Mouse (Mus musculus): ENCODE results near the gene Aldoc. TPM values are rescaled to one million over a fixed set of nuclear protein-coding genes. Genes with fewer than 3 reads are reported as not detected.

The Aldoc gene
- polyA plus RNA-seq, 1 experiment from 2014 or later = 24.1 TPM

GRCm38 (mm10) chr11:78349441-78350358, 26.9 kb downstream of the Aldoc start:
- H3K4me3 ChIP-seq (ENCODE audit: low read depth, low read length) = no peak overlapping the region
- no peak for ATAC-seq (ENCODE audit: low read depth)
- H3K9me3 ChIP-seq (ENCODE audit: control insufficient read depth, low read length) = no peaks in the 10 kb centered on the region
- H3K27ac ChIP-seq (replicated peaks; ENCODE audit: low read depth, low read length) = no peak overlapping the region
- DNase-seq (ENCODE audit: low spot score) = no peak
- H3K4me2 ChIP-seq (ENCODE audit: low read depth, low read length) = no peak overlapping the region
- peaks cover 17% of the 10 kb centered on the region for H3K4me1 ChIP-seq (ENCODE audit: control insufficient read depth, insufficient read depth, low read length)
- H3K9ac ChIP-seq (ENCODE audit: low read depth, low read length) = no peak overlapping the region
- WGBS = 76% methylated on average over 4 of the region's 4 CpGs
- peaks cover 24% of the 10 kb centered on the region for H3K36me3 ChIP-seq (ENCODE audit: control insufficient read depth, insufficient read depth, low read length)
- H3K27me3 ChIP-seq (replicated peaks; ENCODE audit: control insufficient read depth, insufficient read depth, low read length) = no peaks in the 10 kb centered on the region

- Histone ChIP-seq H3K4me2 (ENCODE audit: low read depth, low read length) (no peak overlapping the region), H3K27me3 (replicated peaks; ENCODE audit: control insufficient read depth, insufficient read depth, low read length) (no peaks in the 10 kb centered on the region), H3K4me3 (ENCODE audit: low read depth, low read length) (no peak overlapping the region), H3K9ac (ENCODE audit: low read depth, low read length) (no peak overlapping the region), H3K4me1 (ENCODE audit: control insufficient read depth, insufficient read depth, low read length) (no peaks in the 10 kb centered on the region), H3K9me3 (ENCODE audit: control insufficient read depth, low read length) (no peaks in the 10 kb centered on the region), H3K27ac (replicated peaks; ENCODE audit: low read depth, low read length) (no peak overlapping the region), H3K36me3 (ENCODE audit: control insufficient read depth, insufficient read depth, low read length) (peaks cover 15% of the 10 kb centered on the region)
- no peak for ATAC-seq (ENCODE audit: low read depth)
- 67% methylated on average over 1 of the region's 1 CpGs for WGBS
- no peak for DNase-seq (ENCODE audit: low spot score)
Observed at GRCm38 (mm10) chr11:78353081-78353480, 30.3 kb downstream of the Aldoc start.

- ATAC-seq (ENCODE audit: low read depth) = no peak
Observed at GRCm38 (mm10) chr11:78354905-78355304, 32.1 kb downstream of the Aldoc start.

GRCm38 (mm10) chr11:78355471-78356238, 32.9 kb downstream of the Aldoc start:
- ATAC-seq (ENCODE audit: low read depth) (no peak), DNase-seq (ENCODE audit: low spot score) (peak; percentile 55)
- no peaks in the 10 kb centered on the region for H3K36me3 ChIP-seq (ENCODE audit: control insufficient read depth, insufficient read depth, low read length)
- no peak overlapping the region for H3K4me2 ChIP-seq (ENCODE audit: low read depth, low read length)
- no peaks in the 10 kb centered on the region for H3K9me3 ChIP-seq (ENCODE audit: control insufficient read depth, low read length)
- H3K27me3 ChIP-seq (replicated peaks; ENCODE audit: control insufficient read depth, insufficient read depth, low read length) = no peaks in the 10 kb centered on the region
- H3K4me3 ChIP-seq (ENCODE audit: low read depth, low read length) = no peak overlapping the region
- H3K27ac ChIP-seq (replicated peaks; ENCODE audit: low read depth, low read length) = no peak overlapping the region
- no peaks in the 10 kb centered on the region for H3K4me1 ChIP-seq (ENCODE audit: control insufficient read depth, insufficient read depth, low read length)
- H3K9ac ChIP-seq (ENCODE audit: low read depth, low read length) = no peak overlapping the region
- 33% methylated on average over 4 of the region's 4 CpGs for WGBS

More at GRCm38 (mm10) chr11:78354905-78355304, 32.1 kb downstream of the Aldoc start:
- Histone ChIP-seq H3K27ac (replicated peaks; ENCODE audit: low read depth, low read length) (no peak overlapping the region), H3K4me2 (ENCODE audit: low read depth, low read length) (no peak overlapping the region), H3K27me3 (replicated peaks; ENCODE audit: control insufficient read depth, insufficient read depth, low read length) (no peaks in the 10 kb centered on the region), H3K9me3 (ENCODE audit: control insufficient read depth, low read length) (no peaks in the 10 kb centered on the region), H3K4me3 (ENCODE audit: low read depth, low read length) (no peak overlapping the region), H3K9ac (ENCODE audit: low read depth, low read length) (no peak overlapping the region), H3K36me3 (ENCODE audit: control insufficient read depth, insufficient read depth, low read length) (no peaks in the 10 kb centered on the region), H3K4me1 (ENCODE audit: control insufficient read depth, insufficient read depth, low read length) (no peaks in the 10 kb centered on the region)
- 82% methylated on average over 6 of the region's 6 CpGs for WGBS
- DNase-seq (ENCODE audit: low spot score) = no peak

- H3K4me2 ChIP-seq (ENCODE audit: low read depth, low read length) = no peak overlapping the region
- H3K4me3 ChIP-seq (ENCODE audit: low read depth, low read length) = no peak overlapping the region
- H3K9me3 ChIP-seq (ENCODE audit: control insufficient read depth, low read length) = no peaks in the 10 kb centered on the region
- no peaks in the 10 kb centered on the region for H3K36me3 ChIP-seq (ENCODE audit: control insufficient read depth, insufficient read depth, low read length)
- 16% methylated on average over 22 of the region's 22 CpGs for WGBS
- no peak for DNase-seq (ENCODE audit: low spot score)
- H3K4me1 ChIP-seq (ENCODE audit: control insufficient read depth, insufficient read depth, low read length) = no peaks in the 10 kb centered on the region
- H3K9ac ChIP-seq (ENCODE audit: low read depth, low read length) = no peak overlapping the region
- ATAC-seq (ENCODE audit: low read depth) = no peak
- no peak overlapping the region for H3K27ac ChIP-seq (replicated peaks; ENCODE audit: low read depth, low read length)
- no peaks in the 10 kb centered on the region for H3K27me3 ChIP-seq (replicated peaks; ENCODE audit: control insufficient read depth, insufficient read depth, low read length)
Observed at GRCm38 (mm10) chr11:78358330-78359007, 35.7 kb downstream of the Aldoc start.

- ATAC-seq (ENCODE audit: low read depth) (peak; percentile 75), DNase-seq (ENCODE audit: low spot score) (peak; percentile 92)
- WGBS = 11% methylated on average over 13 of the region's 13 CpGs
Observed at GRCm38 (mm10) chr11:78360125-78360788, 37.5 kb downstream of the Aldoc start.

GRCm38 (mm10) chr11:78360789-78361131, 38.0 kb downstream of the Aldoc start:
- Histone ChIP-seq H3K9ac (ENCODE audit: low read depth, low read length) (no peak overlapping the region), H3K36me3 (ENCODE audit: control insufficient read depth, insufficient read depth, low read length) (no peaks in the 10 kb centered on the region), H3K9me3 (ENCODE audit: control insufficient read depth, low read length) (no peaks in the 10 kb centered on the region), H3K4me1 (ENCODE audit: control insufficient read depth, insufficient read depth, low read length) (no peaks in the 10 kb centered on the region), H3K4me3 (ENCODE audit: low read depth, low read length) (no peak overlapping the region), H3K27me3 (replicated peaks; ENCODE audit: control insufficient read depth, insufficient read depth, low read length) (no peaks in the 10 kb centered on the region), H3K27ac (replicated peaks; ENCODE audit: low read depth, low read length) (no peak overlapping the region), H3K4me2 (ENCODE audit: low read depth, low read length) (no peak overlapping the region)
- 43% methylated on average over 2 of the region's 2 CpGs for WGBS
- no peak for ATAC-seq (ENCODE audit: low read depth)
- DNase-seq (ENCODE audit: low spot score) = no peak

More at GRCm38 (mm10) chr11:78360125-78360788, 37.5 kb downstream of the Aldoc start:
- Histone ChIP-seq H3K9ac (ENCODE audit: low read depth, low read length) (no peak overlapping the region), H3K4me3 (ENCODE audit: low read depth, low read length) (peak overlapping the region; percentile 32), H3K27me3 (replicated peaks; ENCODE audit: control insufficient read depth, insufficient read depth, low read length) (no peaks in the 10 kb centered on the region), H3K27ac (replicated peaks; ENCODE audit: low read depth, low read length) (no peak overlapping the region), H3K36me3 (ENCODE audit: control insufficient read depth, insufficient read depth, low read length) (no peaks in the 10 kb centered on the region), H3K4me2 (ENCODE audit: low read depth, low read length) (peak overlapping the region; percentile 58), H3K4me1 (ENCODE audit: control insufficient read depth, insufficient read depth, low read length) (no peaks in the 10 kb centered on the region), H3K9me3 (ENCODE audit: control insufficient read depth, low read length) (no peaks in the 10 kb centered on the region)

Data from embryonic facial prominence, embryonic 14.5 days (tissue).